ENCODE assay signal across 8 mouse cellular contexts in genomic region chr12:33592431-33592911, GRCm38 (mm10).
DNase-seq lines count a peak whose midpoint lies in the region; ATAC-seq and TF ChIP-seq lines count a peak whose summit lies in the region.

No protein-coding gene starts in this region.

- ATAC-seq in lung, embryonic 15.5 days (ENCODE audit: borderline replicate concordance, extremely low read depth, low FRiP score, low TSS enrichment) = no peak
- ATAC-seq in forebrain, postnatal 0 days = peak; percentile 35; the same call in 1 of the 2 replicates
- ATAC-seq in limb, embryonic 14.5 days (ENCODE audit: low FRiP score, low read depth) = peak; percentile 53; the same call in 1 of the 2 replicates
- peak; percentile 44; the same call in 1 of the 2 replicates for ATAC-seq in stomach, embryonic 16.5 days (ENCODE audit: insufficient read depth, low FRiP score)
- no peak for ATAC-seq in frontal cortex, adult (ENCODE audit: low TSS enrichment)

- TF ChIP-seq CTCF in forebrain, postnatal 0 days (IDR thresholded peaks at IDR 0.05; ENCODE audit: low read depth) = no peak

- no peak for DNase-seq in lung, postnatal 10 days
- peak; percentile 11 for DNase-seq in forebrain, postnatal 0 days
- DNase-seq in limb, embryonic 14.5 days (ENCODE audit: low spot score) = no peak
- no peak for DNase-seq in thymus, postnatal 4 days
- no peak for DNase-seq in spleen, postnatal 14 days (ENCODE audit: low spot score in 2 of 2)

- H3K27me3 ChIP-seq in lung, embryonic 15.5 days = no peaks in the 10 kb centered on the region
- H3K27me3 ChIP-seq in forebrain, postnatal 0 days (ENCODE audit: insufficient read depth, low read length) = no peaks in the 10 kb centered on the region
- no peaks in the 10 kb centered on the region for H3K27me3 ChIP-seq in limb, embryonic 14.5 days (ENCODE audit: control insufficient read depth, insufficient read depth, low read length)
- no peaks in the 10 kb centered on the region for H3K27me3 ChIP-seq in stomach, embryonic 16.5 days (ENCODE audit: control insufficient read depth, insufficient read depth, low read length)

- no peak overlapping the region for H3K27ac ChIP-seq in lung, embryonic 15.5 days
- H3K27ac ChIP-seq in forebrain, postnatal 0 days (ENCODE audit: low read depth, low read length) = no peak overlapping the region
- peak overlapping the region; percentile 30 for H3K27ac ChIP-seq in limb, embryonic 14.5 days (replicated peaks; ENCODE audit: low read depth, low read length)
- H3K27ac ChIP-seq in stomach, embryonic 16.5 days (ENCODE audit: low read length) = peak overlapping the region; percentile 33; the same call in 1 of the 2 replicates

- no peak overlapping the region for H3K9ac ChIP-seq in lung, embryonic 15.5 days
- H3K9ac ChIP-seq in forebrain, postnatal 0 days = 0 out of 2 replicates have a peak overlapping the region, but pooled peaks have one; percentile 28
- no peak overlapping the region for H3K9ac ChIP-seq in limb, embryonic 14.5 days (ENCODE audit: low read depth, low read length, severe bottlenecking)
- no peak overlapping the region for H3K9ac ChIP-seq in stomach, embryonic 16.5 days (ENCODE audit: low read length)

- H3K4me3 ChIP-seq in lung, embryonic 15.5 days = no peak overlapping the region
- H3K4me3 ChIP-seq in forebrain, postnatal 0 days (ENCODE audit: low read depth, low read length) = peak overlapping the region; percentile 22
- H3K4me3 ChIP-seq in limb, embryonic 14.5 days (replicated peaks; ENCODE audit: low read length) = peak overlapping the region; percentile 17
- peak overlapping the region; percentile 20 for H3K4me3 ChIP-seq in stomach, embryonic 16.5 days (replicated peaks; ENCODE audit: low read length)

- peak overlapping the region; percentile 28 for H3K4me2 ChIP-seq in lung, embryonic 15.5 days
- H3K4me2 ChIP-seq in forebrain, postnatal 0 days (ENCODE audit: low read depth) = peak overlapping the region; percentile 27
- peak overlapping the region; percentile 44 for H3K4me2 ChIP-seq in limb, embryonic 14.5 days (replicated peaks; ENCODE audit: low read depth, low read length, severe bottlenecking)
- H3K4me2 ChIP-seq in stomach, embryonic 16.5 days (ENCODE audit: low read depth, low read length) = peak overlapping the region; percentile 48

- no peak for TF ChIP-seq POLR2A in limb, embryonic 14.5 days (IDR thresholded peaks at IDR 0.05; ENCODE audit: borderline replicate concordance, extremely low read depth, insufficient read depth, insufficient read length)

- no peaks in the 10 kb centered on the region for H3K4me1 ChIP-seq in lung, embryonic 15.5 days
- no peaks in the 10 kb centered on the region for H3K4me1 ChIP-seq in forebrain, postnatal 0 days (ENCODE audit: insufficient read depth)
- H3K4me1 ChIP-seq in limb, embryonic 14.5 days (ENCODE audit: control insufficient read depth, insufficient read depth, low read length) = peaks cover 22% of the 10 kb centered on the region
- H3K4me1 ChIP-seq in stomach, embryonic 16.5 days (ENCODE audit: control insufficient read depth, insufficient read depth, low read length) = no peaks in the 10 kb centered on the region

- H3K9me3 ChIP-seq in lung, embryonic 15.5 days = no peaks in the 10 kb centered on the region
- no peaks in the 10 kb centered on the region for H3K9me3 ChIP-seq in forebrain, postnatal 0 days (ENCODE audit: low read length)
- H3K9me3 ChIP-seq in limb, embryonic 14.5 days (ENCODE audit: control insufficient read depth, low read length) = no peaks in the 10 kb centered on the region; the same call in 1 of the 2 replicates
- no peaks in the 10 kb centered on the region for H3K9me3 ChIP-seq in stomach, embryonic 16.5 days (replicated peaks; ENCODE audit: control insufficient read depth, low read length)

- WGBS in lung, embryonic 15.5 days = 28% methylated on average over 6 of the region's 6 CpGs
- WGBS in forebrain, postnatal 0 days = 39% methylated on average over 6 of the region's 6 CpGs
- WGBS in limb, embryonic 14.5 days = 6% methylated on average over 6 of the region's 6 CpGs
- WGBS in stomach, embryonic 16.5 days = 26% methylated on average over 6 of the region's 6 CpGs

- no peaks in the 10 kb centered on the region for H3K36me3 ChIP-seq in lung, embryonic 15.5 days
- H3K36me3 ChIP-seq in forebrain, postnatal 0 days (ENCODE audit: insufficient read depth) = no peaks in the 10 kb centered on the region
- no peaks in the 10 kb centered on the region for H3K36me3 ChIP-seq in limb, embryonic 14.5 days (ENCODE audit: control insufficient read depth, insufficient read depth, low read length)
- H3K36me3 ChIP-seq in stomach, embryonic 16.5 days (ENCODE audit: control insufficient read depth, insufficient read depth, low read length) = no peaks in the 10 kb centered on the region

Comparison
In these comparisons a context has a peak if more than half of its experiments do, and no peak if none do; other contexts are left out.
1. ATAC-seq: peak in forebrain, postnatal 0 days (single experiment), limb, embryonic 14.5 days (single experiment) and stomach, embryonic 16.5 days (single experiment); none in lung, embryonic 15.5 days (single experiment) and frontal cortex, adult (single experiment).
2. H3K27ac ChIP-seq: peak in limb, embryonic 14.5 days (single experiment) and stomach, embryonic 16.5 days (single experiment); none in lung, embryonic 15.5 days (single experiment) and forebrain, postnatal 0 days (single experiment).
3. Peak in every context shown above with its lines, with median percentiles within 50 percentile points of each other: H3K4me2 ChIP-seq.